Mouse (Mus musculus) C2C12 (cell line): ENCODE measurements around the gene Fap. TPM values are rescaled to one million over a fixed set of nuclear protein-coding genes. Genes with fewer than 3 reads are reported as not detected.

ENCODE experiments used
- H3K27me3 ChIP-seq: one replicate; pipeline ENCODE4 v1.6.1; 2011; ENCODE audit not compliant: control insufficient read depth, insufficient read depth, insufficient read length
- H3K36me3 ChIP-seq: one replicate; pipeline ENCODE4 v1.6.1; 2011; ENCODE audit not compliant: control insufficient read depth, insufficient read depth
- H3K4me3 ChIP-seq: one replicate; pipeline ENCODE4 v1.5.1; 2011; ENCODE audit warnings: mild to moderate bottlenecking, control low read depth; ENCODE audit not compliant: poor library complexity, insufficient read depth, severe bottlenecking
- H3K79me2 ChIP-seq: one replicate; pipeline ENCODE4 v1.6.1; 2011; ENCODE audit not compliant: control insufficient read depth, insufficient read depth
- H3K79me3 ChIP-seq: one replicate; pipeline ENCODE4 v1.6.1; 2011; ENCODE audit warnings: low read depth, control low read depth
- H3ac ChIP-seq: one replicate; pipeline ENCODE3; 2011; ENCODE audit warnings: low read depth; ENCODE audit not compliant: control insufficient read depth, insufficient read length
- CEBPB ChIP-seq: IDR thresholded peaks from one replicate; pipeline ENCODE4 v1.6.1; 2011; ENCODE audit warnings: low read depth, mild to moderate bottlenecking, control low read depth, moderate library complexity
- CTCF ChIP-seq: IDR thresholded peaks from one replicate; pipeline ENCODE4 v1.5.1; 2011; ENCODE audit not compliant: control insufficient read depth, insufficient read depth, insufficient read length
- FOSL1 ChIP-seq: IDR thresholded peaks from one replicate; pipeline ENCODE4 v1.8.0; 2011; ENCODE audit warnings: mild to moderate bottlenecking, low read length; ENCODE audit not compliant: poor library complexity, insufficient read depth, severe bottlenecking
- MAX ChIP-seq: IDR thresholded peaks from one replicate; pipeline ENCODE4 v1.6.1; 2011; ENCODE audit warnings: mild to moderate bottlenecking, control low read depth
- MYOD1 ChIP-seq: IDR thresholded peaks from one replicate; pipeline ENCODE4 v1.6.1; 2011; ENCODE audit warnings: low read depth; ENCODE audit not compliant: control insufficient read depth, insufficient read length
- MYOG ChIP-seq: IDR thresholded peaks from one replicate; pipeline ENCODE4 v1.6.1; 2011; ENCODE audit not compliant: control insufficient read depth, insufficient read length; ENCODE audit errors: extremely low read depth
- USF1 ChIP-seq: IDR thresholded peaks from one replicate; pipeline ENCODE4 v1.6.1; 2011; ENCODE audit warnings: low read depth, mild to moderate bottlenecking, control low read depth, moderate library complexity
- polyA plus RNA-seq: library from polyadenylated mRNA; unstranded; fragments of >200 nt; fragmentation: generic; extraction: Trizol; gene quantifications from one replicate; pipeline ENCODE4 v1.2.1, GENCODE M21; 2012; ENCODE audit warnings: missing spikeins

The Fap gene
- polyA plus RNA-seq, 1 experiment = not detected

- Histone ChIP-seq H3K4me3 (no peak overlapping the region), H3K79me3 (no peaks in the 10 kb centered on the region), H3K79me2 (no peaks in the 10 kb centered on the region), H3K36me3 (no peaks in the 10 kb centered on the region), H3K27me3 (no peaks in the 10 kb centered on the region), H3ac (no peak overlapping the region)
- TF ChIP-seq MYOG (no peak), FOSL1 (no peak), USF1 (no peak), CEBPB (no peak), MYOD1 (no peak), CTCF (no peak), MAX (no peak)
Measured at GRCm38 (mm10) chr2:62454033-62454432, 119.8 kb downstream of the Fap start.

Other genes with a start within 250 kb of the Fap start
- gene Dpp4, start 161.8 kb downstream of the Fap start, polyA plus RNA-seq = not detected
- gene Gcg, start 90.4 kb downstream of the Fap start, polyA plus RNA-seq = not detected
- 0.07 TPM for gene Ifih1, start 72.2 kb upstream of the Fap start, polyA plus RNA-seq
- gene Gca, start 90.2 kb upstream of the Fap start, polyA plus RNA-seq = 0.04 TPM